Mouse (Mus musculus) urinary bladder, postnatal 36 days (tissue): ENCODE data around the gene Rpp25l.
"Not testable (repeated sequence)": the region's sequence is repeated elsewhere in the genome, so short reads cannot be mapped to it uniquely, and the experiment has no call there.

Source experiments
- DNase-seq, 2 experiments: peaks; one replicate each; pipeline ENCODE4 v3.0.0; 2022; ENCODE audit warnings: low spot score in 2 of 2, mixed read lengths in 1 of 2

Gene Rpp25l

DNA sequence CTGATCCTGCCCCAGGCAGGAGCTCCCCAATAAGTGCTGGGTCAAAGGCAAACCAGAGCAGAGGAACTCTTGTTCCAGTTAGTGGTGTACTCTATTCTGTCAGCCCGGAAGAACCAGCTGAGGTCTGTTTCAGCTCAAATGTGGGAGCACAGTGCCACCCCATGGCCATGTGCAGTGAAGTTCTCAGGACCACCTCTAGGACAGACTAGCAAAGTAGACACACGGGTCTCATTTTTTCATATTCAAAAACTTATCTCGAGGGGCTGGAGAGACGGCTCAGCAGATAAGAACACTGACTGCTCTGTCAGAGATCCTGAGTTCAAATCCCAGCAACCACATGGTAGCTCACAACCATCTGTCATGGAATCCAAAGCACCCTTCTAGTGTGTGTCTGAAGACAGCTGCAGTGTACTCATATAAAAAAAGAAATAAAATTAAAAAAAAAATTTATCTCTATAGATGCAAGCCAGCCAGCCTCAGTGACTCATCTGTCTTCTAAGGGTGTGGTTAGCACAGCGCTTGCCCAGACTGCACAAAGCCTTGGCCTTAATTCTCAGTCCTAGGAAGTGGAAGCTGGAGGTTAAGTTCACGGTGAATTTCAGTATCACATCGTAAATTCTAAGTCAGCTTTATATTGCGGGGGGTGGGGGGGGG lies 24.4 kb upstream of the Rpp25l start:
- peak; percentile 66 to 79 for DNase-seq

- DNase-seq, result no peak
Observed at GRCm38 (mm10) chr4:41731052-41731765, 17.9 kb upstream of the Rpp25l start, which contains the start of gene Arid3c. Gene Arid3c (minus strand): TSS chr4:41731142.

- DNase-seq, result no peak
Observed at GRCm38 (mm10) chr4:41726826-41727621, 13.7 kb upstream of the Rpp25l start.

DNA sequence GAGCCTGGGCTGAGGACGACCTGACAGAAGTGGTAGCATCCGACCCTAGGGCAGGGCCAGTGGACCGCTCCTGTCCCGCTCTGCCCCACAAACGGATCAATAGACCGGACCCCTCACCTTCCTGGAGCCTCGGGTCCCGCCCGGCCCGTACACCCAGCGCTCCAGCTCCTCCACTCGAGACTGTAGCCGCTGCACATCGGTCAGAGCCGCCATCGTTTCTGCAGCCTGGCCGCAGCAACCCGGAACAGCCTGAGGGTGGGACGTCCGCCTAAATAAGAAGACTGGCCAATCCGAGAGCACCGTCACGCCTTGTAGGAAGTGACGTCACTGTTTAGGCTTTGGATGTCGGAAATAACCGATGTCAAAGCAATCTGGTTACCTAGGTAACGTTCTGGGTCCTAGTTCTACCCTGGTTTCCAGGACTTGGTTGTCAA lies 9.6 kb upstream of the Rpp25l start, which contains the start of gene Dctn3:
Gene Dctn3, minus strand, starts transcription at position 253 of the 434 bp plus-strand sequence.
- peak; percentile 79 to 88 for DNase-seq

DNA sequence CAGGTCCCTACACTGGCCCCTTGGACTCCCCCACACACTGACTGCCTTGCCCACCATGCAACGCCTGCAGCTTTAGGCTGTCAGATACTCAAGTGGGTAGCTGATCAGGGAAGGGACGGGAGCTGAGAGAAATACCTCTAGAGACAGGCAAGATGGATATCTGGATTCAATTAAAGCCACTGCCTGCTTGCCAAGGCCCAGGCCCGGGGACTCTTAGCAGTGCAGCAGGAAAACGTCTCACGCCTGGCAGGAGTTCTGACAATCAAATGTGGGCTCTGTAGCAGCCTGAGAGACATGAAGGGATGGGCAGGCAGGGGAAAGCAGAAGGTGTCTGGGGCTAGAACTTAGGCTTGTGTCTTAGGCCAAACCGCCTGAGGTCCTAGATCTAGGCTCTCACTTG lies 3.5 kb upstream of the Rpp25l start:
- DNase-seq, result no peak

DNA sequence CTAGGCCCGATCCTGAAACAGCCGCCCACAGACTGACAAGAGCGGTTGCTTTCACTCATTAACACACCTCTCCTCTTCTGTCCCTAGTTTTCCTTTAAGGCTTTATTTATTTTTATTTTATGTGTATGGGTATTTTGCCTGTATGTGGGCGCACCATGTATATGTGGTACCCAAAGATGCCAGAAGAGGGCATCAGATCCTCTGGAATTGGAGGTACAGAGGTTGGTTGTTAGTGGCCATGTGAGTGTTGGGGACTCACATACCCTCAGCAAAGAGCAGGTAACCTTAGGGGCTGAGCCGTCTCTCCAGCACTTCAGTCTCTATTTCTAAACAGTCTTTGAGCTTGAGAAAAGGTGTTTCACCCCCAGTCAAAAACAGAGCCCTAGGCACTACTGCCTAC lies 2.3 kb upstream of the Rpp25l start:
- DNase-seq, result no peak

- DNase-seq, result no peak
Observed at GRCm38 (mm10) chr4:41715082-41715481, 1.7 kb upstream of the Rpp25l start.

DNA sequence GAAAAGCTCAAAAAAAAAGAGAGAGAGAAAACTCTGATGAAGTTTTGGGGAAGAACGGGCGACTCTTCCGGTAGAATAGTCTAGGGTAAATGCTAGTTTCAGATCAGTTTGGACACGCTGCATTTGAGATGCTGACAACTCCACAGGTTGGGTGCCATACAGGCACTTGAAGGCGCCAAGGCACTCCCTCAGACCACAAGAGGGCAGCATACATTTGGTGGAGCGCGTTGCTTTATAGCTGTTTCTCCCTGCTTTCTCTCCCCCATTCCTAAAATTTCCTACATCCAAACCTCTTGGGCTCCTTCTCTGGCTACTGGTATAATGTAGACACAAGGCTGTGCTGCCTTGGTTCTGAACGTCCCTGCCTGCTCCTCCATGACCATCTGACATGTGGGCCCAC lies 942 bp upstream of the Rpp25l start:
- DNase-seq, result peak in 1 of 2 experiments; percentile 67

GRCm38 (mm10) chr4:41712421-41713196 lies 725 bp downstream of the Rpp25l start:
- no peak for DNase-seq

GRCm38 (mm10) chr4:41711705-41712375 lies 1.5 kb downstream of the Rpp25l start:
- DNase-seq, result no peak

GRCm38 (mm10) chr4:41710229-41710628 lies 3.1 kb downstream of the Rpp25l start:
- DNase-seq, result no peak

DNA sequence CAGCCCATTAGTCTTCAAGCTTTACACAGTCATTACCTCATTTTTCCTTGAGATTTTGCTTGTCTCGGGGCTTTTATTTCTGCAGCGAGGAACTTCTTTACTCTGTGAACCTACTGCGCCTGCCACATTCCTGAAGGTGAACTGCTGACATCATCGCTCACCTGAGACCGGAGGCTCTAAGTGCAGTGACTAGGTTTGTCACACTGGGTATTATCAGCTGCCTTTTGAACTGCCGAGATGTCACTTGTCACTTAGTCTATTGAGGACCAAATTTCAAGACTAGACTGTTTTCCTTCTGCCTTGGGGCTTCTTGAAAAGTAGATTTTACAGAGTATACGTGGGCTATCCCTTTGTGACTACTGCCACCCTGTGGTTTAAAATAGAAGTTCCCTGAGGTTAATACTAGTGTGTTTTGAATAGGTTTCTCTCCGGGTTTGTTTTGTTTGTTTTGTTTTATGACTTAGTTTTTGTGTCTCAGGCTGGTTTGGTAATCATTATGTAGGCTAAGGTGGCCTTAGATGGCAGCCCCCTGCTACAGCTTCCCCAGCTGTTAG lies 5.1 kb downstream of the Rpp25l start:
- DNase-seq, result no peak

DNA sequence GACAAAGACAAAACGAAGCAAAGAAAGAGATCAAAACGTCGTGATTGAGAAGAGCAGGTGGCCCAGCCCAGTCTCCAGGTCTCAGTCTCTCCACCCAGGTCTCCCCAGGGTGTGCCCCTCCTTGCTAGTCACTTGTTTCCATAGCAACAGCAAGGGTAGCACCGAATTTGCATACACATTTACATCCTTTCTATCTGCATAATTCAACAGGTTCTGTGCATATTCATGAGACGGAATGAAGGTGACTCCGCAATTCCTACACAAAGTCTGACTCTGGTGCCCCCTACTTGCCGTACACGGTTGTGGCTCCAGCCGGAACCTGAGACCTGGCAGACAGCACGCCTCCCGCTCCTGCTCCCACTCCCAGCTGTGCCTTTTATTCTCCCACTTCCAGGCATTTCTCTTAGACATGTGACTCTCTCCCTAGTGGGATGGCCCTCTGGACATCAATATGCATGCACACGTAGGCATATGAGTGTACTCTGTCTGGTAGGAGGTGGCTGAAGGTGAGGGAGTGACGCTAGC lies 6.3 kb downstream of the Rpp25l start:
- DNase-seq, result peak; percentile 45 to 62

DNA sequence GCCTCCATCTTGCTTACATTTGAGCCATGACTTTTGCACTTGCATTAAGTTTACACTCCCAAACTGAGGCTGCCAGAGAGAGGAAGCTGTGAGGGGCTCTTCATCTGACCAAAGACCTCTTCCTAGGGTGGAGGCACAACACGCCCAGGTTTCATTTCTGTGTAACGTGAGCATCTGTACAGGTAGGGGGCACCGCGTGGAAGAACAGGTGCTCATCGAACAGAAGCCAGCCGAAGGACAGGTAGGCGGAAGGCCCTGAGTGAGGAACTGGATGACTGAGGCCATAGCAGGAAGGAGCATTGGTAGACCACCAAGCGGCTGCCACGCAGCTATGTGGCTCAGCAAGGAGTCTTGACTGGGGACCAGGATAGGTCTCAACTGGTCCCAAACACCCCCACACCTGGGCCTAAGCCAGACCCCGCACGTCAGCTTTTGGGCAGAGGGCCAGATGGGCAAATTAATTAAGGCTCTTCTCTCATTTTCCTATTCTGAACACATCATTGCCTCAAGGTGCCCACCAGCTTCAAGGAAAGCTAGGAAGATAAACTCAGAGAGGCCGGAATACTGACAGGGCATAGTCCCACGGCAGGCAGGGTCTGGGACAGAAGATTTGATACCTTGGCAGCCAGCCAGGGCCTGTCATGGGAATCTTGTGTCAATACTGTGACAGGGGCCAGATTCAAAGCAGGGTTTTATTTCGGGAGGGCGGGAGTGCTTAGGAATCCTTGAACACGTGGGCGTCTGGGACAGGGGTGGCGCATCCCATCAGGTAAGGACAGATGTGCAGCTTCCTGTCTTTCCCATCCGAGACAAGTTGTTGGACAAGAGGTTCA lies 7.2 kb downstream of the Rpp25l start:
- no peak for DNase-seq

DNA sequence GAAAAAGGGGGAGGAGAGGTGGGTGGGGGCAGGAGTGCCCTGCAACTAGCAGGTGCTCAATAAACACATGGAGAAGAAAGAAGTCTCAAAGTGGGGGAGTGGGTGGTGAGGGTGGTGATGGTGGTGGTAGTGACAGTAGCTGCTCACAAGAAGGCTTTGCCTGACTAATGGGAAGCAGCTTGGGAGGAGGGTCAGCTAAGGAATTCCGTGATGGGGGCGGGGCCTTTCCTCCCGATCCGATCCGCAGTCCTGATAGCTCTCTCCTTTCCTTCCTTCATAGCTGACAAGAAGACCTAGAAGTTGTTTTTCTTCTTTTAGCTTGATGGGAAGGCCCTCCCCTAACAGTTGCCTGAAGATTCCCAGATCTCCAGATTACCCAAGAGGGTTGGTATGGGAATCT lies 8.7 kb downstream of the Rpp25l start:
- DNase-seq, result no peak

DNA sequence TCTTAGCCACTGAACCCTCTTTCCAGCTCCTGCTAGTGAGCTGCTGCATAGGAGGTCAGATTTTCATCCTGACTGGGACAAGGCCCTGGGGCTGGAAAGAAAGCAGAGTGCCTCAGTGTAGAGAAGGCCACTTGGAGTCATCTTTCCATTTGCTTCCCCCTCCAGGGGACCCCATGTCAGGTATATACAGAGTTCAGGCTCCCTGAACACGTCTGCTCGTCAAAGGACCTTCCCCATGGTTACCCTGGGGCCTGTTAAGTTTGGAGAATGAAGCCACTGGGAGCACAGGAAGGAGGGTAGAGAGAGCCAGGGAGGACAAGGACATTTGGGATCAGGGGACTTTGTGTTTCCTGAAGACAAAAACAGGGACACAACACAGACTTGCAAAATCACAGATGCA lies 11.1 kb downstream of the Rpp25l start:
- DNase-seq, result not testable (repeated sequence)

DNA sequence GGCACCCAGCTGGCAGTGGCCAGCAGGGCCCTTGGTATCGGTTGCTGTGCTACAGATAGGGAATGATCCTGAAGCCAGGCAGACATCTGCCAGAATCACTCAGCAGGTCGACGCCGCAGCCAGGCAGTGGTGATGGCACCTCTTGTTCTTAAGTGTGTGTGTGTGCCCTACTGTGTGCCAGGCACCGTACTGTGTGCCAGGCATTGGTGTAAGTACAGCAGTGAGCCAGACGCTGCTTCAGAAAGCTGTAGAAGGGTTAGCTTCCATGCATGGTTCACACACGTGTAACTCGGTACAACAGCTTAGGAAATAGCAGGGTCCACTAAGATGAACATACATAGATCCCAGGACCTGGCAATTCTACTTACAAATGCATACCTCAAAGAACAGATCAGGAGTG lies 13.1 kb downstream of the Rpp25l start:
- DNase-seq, result not testable (repeated sequence)

DNA sequence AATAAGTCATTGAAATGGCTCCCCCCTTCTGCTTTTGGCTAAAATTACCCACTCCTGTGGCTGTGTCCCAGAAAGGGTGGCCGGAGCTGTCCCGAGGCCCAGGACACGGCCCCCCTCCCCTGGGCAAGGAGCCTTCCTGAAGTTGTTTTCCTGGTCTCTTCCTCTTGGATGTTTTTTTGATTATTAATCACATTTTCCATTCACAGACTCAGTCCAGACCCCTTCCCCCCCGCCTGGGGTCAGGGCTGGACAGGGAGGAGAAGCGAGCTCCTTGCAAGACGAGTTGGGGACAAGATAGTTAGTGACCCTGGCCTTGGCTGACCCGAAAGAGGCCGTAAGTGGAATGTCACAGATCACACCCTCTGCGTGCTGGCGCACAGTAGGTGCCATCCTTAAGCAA lies 13.6 kb downstream of the Rpp25l start, which contains the start of gene Il11ra1:
Gene Il11ra1, plus strand, starts transcription at position 207 of the 400 bp plus-strand sequence.
- not testable (repeated sequence) for DNase-seq

GRCm38 (mm10) chr4:41698421-41699016 lies 14.8 kb downstream of the Rpp25l start:
- peak in 1 of 2 experiments; percentile 33 for DNase-seq
